Mouse (Mus musculus) liver, postnatal 0 days (tissue): ENCODE results near the gene Pptc7.

Source experiments
- CTCF ChIP-seq: sonication (generic); IDR thresholded peaks from 2 replicates; pipeline ENCODE4 v1.5.1; 2016; ENCODE audit warnings: antibody characterized with exemption, low read depth
- EP300 ChIP-seq: IDR thresholded peaks from 2 replicates; pipeline ENCODE4 v1.6.1; 2016; ENCODE audit warnings: antibody characterized with exemption, low read depth, mild to moderate bottlenecking

GRCm38 (mm10) chr5:122267136-122267535, 17.0 kb upstream of the Pptc7 start:
- TF ChIP-seq EP300 (no peak), CTCF (no peak)
